Mouse (Mus musculus) heart, embryonic 14.5 days (tissue): ENCODE data around the gene Cpeb3. TPM values are rescaled to one million over a fixed set of nuclear protein-coding genes. Genes with fewer than 3 reads are reported as not detected.

Source experiments
- ATAC-seq: fragments of 200-750 bp; cut with Nextera tagmentation; 2 replicates; pipeline ENCODE4 v1.8.0; 2017; ENCODE audit warnings: low read depth, moderate TSS enrichment; ENCODE audit not compliant: insufficient number of reproducible peaks, insufficient read depth, low FRiP score
- H3K27ac ChIP-seq, 2 experiments: fragments of 200-500 bp in 1 of 2; fragments of 300-500 bp in 1 of 2; sonication (generic) in 1 of 2; replicated peaks in 1 of 2; 2 replicates each; pipeline ENCODE4 v1.5.1; 2012 to 2014; ENCODE audit warnings: low read depth in 2 of 2, low read length in 2 of 2, control low read depth in 1 of 2, mild to moderate bottlenecking in 1 of 2, mixed read lengths in 1 of 2; ENCODE audit not compliant: control insufficient read depth in 1 of 2, insufficient read depth in 1 of 2
- H3K27me3 ChIP-seq: fragments of 300-500 bp; sonication (generic); 2 replicates; pipeline ENCODE4 v1.6.1; 2014; ENCODE audit warnings: mild to moderate bottlenecking, low read length, control low read depth; ENCODE audit not compliant: control insufficient read depth, insufficient read depth
- H3K36me3 ChIP-seq: fragments of 300-500 bp; sonication (generic); 2 replicates; pipeline ENCODE4 v1.6.1; 2014; ENCODE audit warnings: mild to moderate bottlenecking, control low read depth, low read length, mixed read lengths; ENCODE audit not compliant: control insufficient read depth, insufficient read depth
- H3K4me1 ChIP-seq, 2 experiments: fragments of 200-500 bp in 1 of 2; fragments of 300-500 bp in 1 of 2; sonication (generic) in 1 of 2; 2 replicates each; pipeline ENCODE4 v1.6.1; 2012 to 2014; ENCODE audit warnings: low read length in 2 of 2, control low read depth in 1 of 2, mixed read lengths in 1 of 2; ENCODE audit not compliant: control insufficient read depth in 2 of 2, insufficient read depth in 2 of 2
- H3K4me2 ChIP-seq: fragments of 300-500 bp; sonication (generic); 2 replicates; pipeline ENCODE4 v1.6.1; 2014; ENCODE audit warnings: mild to moderate bottlenecking, low read length
- H3K4me3 ChIP-seq, 2 experiments: fragments of 200-500 bp in 1 of 2; fragments of 300-500 bp in 1 of 2; sonication (generic) in 1 of 2; 2 replicates each; pipeline ENCODE4 v1.5.1; 2012 to 2014; ENCODE audit warnings: low read length in 2 of 2, mild to moderate bottlenecking in 2 of 2, control low read depth in 1 of 2, low read depth in 1 of 2, moderate library complexity in 1 of 2; ENCODE audit not compliant: control insufficient read depth in 1 of 2, insufficient read depth in 1 of 2
- H3K9ac ChIP-seq: fragments of 300-500 bp; sonication (generic); 2 replicates; pipeline ENCODE4 v1.6.1; 2014; ENCODE audit warnings: mild to moderate bottlenecking, low read length
- H3K9me3 ChIP-seq: fragments of 300-500 bp; sonication (generic); 2 replicates; pipeline ENCODE4 v1.6.1; 2016; ENCODE audit warnings: low read length, control low read depth; ENCODE audit not compliant: control insufficient read depth
- WGBS: fragments of 180-500 bp; shearing (Covaris S2); extraction: QIAGEN DNeasy Blood & Tissue Kit; methylation state at CpG from one replicate; pipeline ENCODE4 v1.1.7; 2014; 5-methylcytosine and 5-hydroxymethylcytosine counted together
- polyA plus RNA-seq: library from polyadenylated mRNA; unstranded; fragments of >200 nt; fragmentation: Nextera tagmentation; extraction: Ambion mirVana; gene quantifications from 2 replicates; pipeline ENCODE4 v1.2.1, GENCODE M21; 2014

The Cpeb3 gene
- polyA plus RNA-seq, 1 experiment from 2014 or later: 8.8 TPM

DNA sequence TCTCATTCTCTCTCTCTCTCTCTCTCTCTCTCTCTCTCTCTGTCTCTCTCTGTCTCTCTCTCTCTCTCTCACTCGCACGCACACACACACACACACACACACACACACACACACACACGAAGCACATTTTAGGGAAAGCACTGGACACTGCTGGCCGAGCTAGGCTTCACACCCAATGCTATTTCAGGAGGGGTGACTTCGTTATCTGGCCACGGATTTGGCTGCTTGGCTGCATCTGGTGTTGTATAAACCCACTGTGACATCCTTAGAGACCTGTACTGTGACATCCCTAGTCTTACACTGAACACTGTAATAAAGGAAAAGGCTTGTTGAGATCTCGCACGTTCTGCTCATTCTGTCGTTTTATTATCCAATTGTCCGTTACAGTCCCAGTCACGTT is 187.4 kb downstream of the Cpeb3 start:
- 0 out of 4 replicates have a peak overlapping the region, but pooled peaks of 1 of the 2 experiments have one; percentile 43 for H3K27ac ChIP-seq
- no peak for ATAC-seq
- H3K4me2 ChIP-seq: no peak overlapping the region
- no peak overlapping the region for H3K9ac ChIP-seq
- 67% methylated on average over 11 of the region's 11 CpGs for WGBS
- peaks cover 4 to 7% of the 10 kb centered on the region in 2 experiments for H3K4me1 ChIP-seq
- H3K9me3 ChIP-seq: peaks cover 7% of the 10 kb centered on the region
- H3K4me3 ChIP-seq: no peak overlapping the region
- no peaks in the 10 kb centered on the region for H3K27me3 ChIP-seq
- 0 out of 2 replicates have a peak, but pooled peaks cover 7% of the 10 kb centered on the region for H3K36me3 ChIP-seq

DNA sequence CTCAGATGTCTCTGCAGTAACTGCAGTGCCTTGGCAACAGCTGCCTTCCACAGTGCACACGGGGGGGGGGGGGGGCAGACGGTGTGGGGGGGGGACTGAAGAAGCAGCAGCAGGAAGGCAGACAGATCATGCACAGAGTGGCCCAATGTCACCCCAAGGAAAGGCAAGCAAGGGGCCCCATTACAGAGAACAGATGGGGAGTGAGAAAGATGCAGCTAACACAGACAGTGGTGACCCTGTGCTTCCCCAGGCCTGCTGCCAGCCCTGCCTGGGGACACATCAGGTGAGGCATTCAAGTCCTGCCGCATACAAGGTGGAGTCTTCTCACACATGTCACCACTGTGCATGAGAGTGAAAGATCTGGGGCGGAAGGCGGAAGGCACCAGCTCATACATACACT is 187.9 kb downstream of the Cpeb3 start:
- WGBS: 49% methylated on average over 4 of the region's 5 CpGs
- Histone ChIP-seq H3K27me3 (no peaks in the 10 kb centered on the region), H3K27ac (0 out of 4 replicates have a peak overlapping the region, but pooled peaks of 1 of the 2 experiments have one; percentile 43), H3K9me3 (peaks cover 10% of the 10 kb centered on the region), H3K4me3 (no peak overlapping the region), H3K36me3 (0 out of 2 replicates have a peak, but pooled peaks cover 7% of the 10 kb centered on the region), H3K4me2 (no peak overlapping the region), H3K9ac (no peak overlapping the region), H3K4me1 (peaks cover 2 to 3% of the 10 kb centered on the region in 2 experiments; a peak in 3 of 4 replicates)
- no peak for ATAC-seq

- Histone ChIP-seq H3K9ac (peak overlapping the region; percentile 68), H3K9me3 (peaks cover 11% of the 10 kb centered on the region), H3K36me3 (peaks cover 5% of the 10 kb centered on the region), H3K4me3 (peak overlapping the region; percentile 44 to 48; a peak in 3 of 4 replicates), H3K4me2 (peak overlapping the region; percentile 69), H3K27ac (no peak overlapping the region), H3K4me1 (peaks cover 2 to 3% of the 10 kb centered on the region in 2 experiments; a peak in 3 of 4 replicates), H3K27me3 (no peaks in the 10 kb centered on the region)
- 61% methylated on average over 5 of the region's 5 CpGs for WGBS
- no peak for ATAC-seq
Observed at GRCm38 (mm10) chr19:37018931-37019330, 189.5 kb downstream of the Cpeb3 start.

- peak; percentile 82 for ATAC-seq
- H3K9me3 ChIP-seq: peaks cover 11% of the 10 kb centered on the region
- peaks cover 2 to 3% of the 10 kb centered on the region in 2 experiments; a peak in 3 of 4 replicates for H3K4me1 ChIP-seq
- WGBS: 5% methylated on average over 26 of the region's 26 CpGs
- peaks cover 10% of the 10 kb centered on the region for H3K36me3 ChIP-seq
- no peaks in the 10 kb centered on the region for H3K27me3 ChIP-seq
- peak overlapping the region; percentile 69 for H3K4me2 ChIP-seq
- peak overlapping the region; percentile 44 to 48 for H3K4me3 ChIP-seq
- peak overlapping the region in 1 of 2 experiments; percentile 5; a peak in 2 of 4 replicates for H3K27ac ChIP-seq
- peak overlapping the region; percentile 68 for H3K9ac ChIP-seq
Observed at GRCm38 (mm10) chr19:37018411-37018810, 190.0 kb downstream of the Cpeb3 start.

DNA sequence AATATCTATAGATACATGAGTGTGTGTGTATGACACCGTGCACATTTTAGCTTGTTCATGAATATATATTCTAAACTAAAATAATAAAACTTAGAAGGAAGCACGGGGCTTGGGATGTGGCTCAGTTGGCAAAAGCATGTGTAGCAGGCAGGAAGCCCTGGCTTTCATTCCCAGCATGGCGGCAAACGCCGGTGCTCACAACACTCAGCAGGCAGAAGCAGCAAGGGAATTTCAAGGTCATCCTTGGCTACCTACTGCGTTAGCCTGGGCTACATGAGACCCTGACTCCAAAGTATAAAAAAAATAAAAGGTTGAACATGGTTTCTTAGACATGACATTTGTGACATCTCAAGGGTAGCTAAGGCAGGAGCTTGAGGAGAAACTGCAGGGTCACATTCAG is 191.5 kb downstream of the Cpeb3 start:
- H3K36me3 ChIP-seq: peaks cover 25% of the 10 kb centered on the region
- peaks cover 11% of the 10 kb centered on the region for H3K9me3 ChIP-seq
- ATAC-seq: no peak
- H3K27ac ChIP-seq: no peak overlapping the region
- no peak overlapping the region for H3K9ac ChIP-seq
- H3K4me3 ChIP-seq: no peak overlapping the region
- WGBS: 91% methylated on average over 6 of the region's 6 CpGs
- H3K27me3 ChIP-seq: no peaks in the 10 kb centered on the region
- peaks cover 2 to 3% of the 10 kb centered on the region in 2 experiments; a peak in 3 of 4 replicates for H3K4me1 ChIP-seq
- H3K4me2 ChIP-seq: no peak overlapping the region

DNA sequence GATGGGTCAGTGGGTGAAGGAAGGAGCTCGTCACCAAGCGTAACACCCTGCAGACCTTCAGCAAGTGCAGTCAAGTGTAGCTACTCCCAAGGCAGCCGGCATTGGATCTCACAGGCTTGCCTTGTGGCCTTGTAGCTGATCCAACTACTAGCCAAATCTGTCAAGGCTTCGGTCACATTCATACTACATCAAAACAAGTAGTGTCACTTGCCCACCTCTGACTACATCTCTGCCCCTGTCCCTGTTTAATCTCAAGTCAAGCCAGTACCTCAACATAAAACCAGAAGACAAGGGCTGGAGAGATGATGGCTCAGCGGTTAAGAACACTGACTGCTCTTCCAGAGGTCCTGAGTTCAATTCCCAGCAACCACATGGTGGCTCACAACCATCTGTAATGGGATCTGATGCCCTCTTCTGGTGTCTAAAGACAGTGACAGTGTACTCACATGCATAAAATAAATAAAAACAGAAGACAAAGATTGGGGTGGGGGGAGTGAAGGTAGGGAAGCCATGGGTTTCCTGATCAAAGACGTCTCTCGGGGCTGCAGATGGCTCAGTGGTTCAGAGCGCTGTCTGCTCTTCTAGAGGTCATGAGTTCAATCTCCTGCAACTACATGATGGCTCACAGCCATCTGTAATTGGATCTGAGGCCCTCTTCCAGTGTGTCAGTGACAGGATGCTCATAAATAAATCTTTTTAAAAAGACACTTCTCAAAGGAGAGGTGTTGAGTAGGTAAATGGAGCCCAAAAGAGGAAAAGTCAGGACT is 194.0 kb downstream of the Cpeb3 start:
- Histone ChIP-seq H3K4me1 (peaks cover 0 to 2% of the 10 kb centered on the region in 2 experiments; a peak in 1 of 4 replicates), H3K27me3 (no peaks in the 10 kb centered on the region), H3K9me3 (peaks cover 11% of the 10 kb centered on the region), H3K27ac (no peak overlapping the region), H3K36me3 (peaks cover 50% of the 10 kb centered on the region), H3K4me2 (no peak overlapping the region), H3K4me3 (no peak overlapping the region), H3K9ac (no peak overlapping the region)
- no peak for ATAC-seq
- 88% methylated on average over 8 of the region's 8 CpGs for WGBS

- peaks cover 11% of the 10 kb centered on the region for H3K9me3 ChIP-seq
- no peak for ATAC-seq
- no peak overlapping the region for H3K27ac ChIP-seq
- no peak overlapping the region for H3K9ac ChIP-seq
- no peak overlapping the region for H3K4me2 ChIP-seq
- H3K36me3 ChIP-seq: peaks cover 59% of the 10 kb centered on the region
- H3K4me1 ChIP-seq: peaks cover 0 to 2% of the 10 kb centered on the region in 2 experiments; a peak in 1 of 4 replicates
- H3K4me3 ChIP-seq: no peak overlapping the region
- H3K27me3 ChIP-seq: no peaks in the 10 kb centered on the region
- 96% methylated on average over 6 of the region's 6 CpGs for WGBS
Observed at GRCm38 (mm10) chr19:37013461-37013860, 194.9 kb downstream of the Cpeb3 start.
